7 mouse cellular contexts compared by ENCODE assay signal in the genomic region with DNA sequence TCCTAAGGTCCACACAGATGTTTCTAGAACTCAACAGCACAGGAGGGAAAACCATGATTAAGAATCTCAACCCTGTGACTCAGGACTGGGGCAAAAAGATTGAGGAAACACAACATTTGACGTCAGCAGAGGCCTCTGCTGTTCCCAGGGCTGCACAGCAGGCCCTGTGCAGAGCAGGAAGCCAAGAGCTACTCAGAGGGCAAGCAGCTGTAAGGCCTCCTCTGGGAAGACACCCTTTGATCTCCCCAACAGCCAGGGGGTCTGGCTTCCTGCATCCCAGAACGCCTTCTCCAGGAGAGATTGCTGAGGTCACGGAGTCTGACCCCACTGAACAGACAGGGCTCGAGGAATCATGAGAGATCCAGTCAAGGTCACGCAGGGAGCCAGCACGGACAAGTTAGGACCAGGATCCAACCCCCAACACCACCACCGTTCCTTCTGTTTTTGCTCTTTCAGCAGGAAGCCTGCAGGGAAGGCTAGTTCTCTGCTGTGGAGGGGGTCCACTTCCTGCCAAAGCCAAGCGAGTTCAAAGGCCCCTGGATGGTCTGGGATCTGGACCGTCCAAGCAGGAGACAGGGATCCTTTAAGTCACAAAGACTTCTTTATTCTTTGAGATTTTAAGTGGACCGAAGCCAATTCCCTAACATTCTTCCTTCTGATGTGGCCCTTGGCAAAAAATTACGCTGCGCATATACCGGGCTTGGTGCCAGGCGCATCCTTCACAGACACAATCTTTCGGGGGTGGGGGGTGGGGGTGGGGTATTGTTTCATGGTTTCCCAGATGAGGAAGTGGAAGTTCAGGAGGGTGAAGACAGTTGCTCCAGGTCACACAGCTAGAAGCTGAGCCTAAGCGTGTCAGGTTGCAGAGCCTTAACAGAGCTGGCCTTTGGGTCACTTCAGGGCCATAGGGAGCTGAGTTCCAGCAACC. TPM values are rescaled to one million over a fixed set of nuclear protein-coding genes. Genes with fewer than 3 reads are reported as not detected.
A peak's percentile ranks its signal among the peaks of the same experiment; 100 is the strongest.
DNase-seq lines count a peak whose midpoint lies in the region; ATAC-seq and TF ChIP-seq lines count a peak whose summit lies in the region.

No protein-coding gene starts in this region.

- H3K27ac ChIP-seq in intestine, embryonic 14.5 days (ENCODE audit: low read depth) = peak overlapping the region; percentile 79
- H3K27ac ChIP-seq in liver, embryonic 14.5 days = no peak overlapping the region
- peak overlapping the region; percentile 53 for H3K27ac ChIP-seq in neural tube, embryonic 13.5 days (replicated peaks)

- DNase-seq in MN1 (ENCODE audit: low spot score) = peak; percentile 77
- DNase-seq in brain, adult 2 months (ENCODE audit: low read depth, low spot score) = peak; percentile 35
- peak; percentile 38 for DNase-seq in gastrocnemius, postnatal 25 days
- DNase-seq in intestine, embryonic 14.5 days (ENCODE audit: low spot score) = peak; percentile 74
- DNase-seq in liver, embryonic 14.5 days (ENCODE audit: low read depth in 3 of 3, low spot score in 3 of 3) = no peak
- DNase-seq in urinary bladder, adult 2 months (ENCODE audit: low spot score) = no peak

- peaks cover 36% of the 10 kb centered on the region for H3K4me1 ChIP-seq in intestine, embryonic 14.5 days (replicated peaks; ENCODE audit: control insufficient read depth, insufficient read depth, low read length)
- H3K4me1 ChIP-seq in liver, embryonic 14.5 days (replicated peaks; ENCODE audit: control insufficient read depth in 2 of 2, insufficient read depth in 2 of 2, low read length in 1 of 2) = peaks cover 0 to 22% of the 10 kb centered on the region in 2 experiments; a peak in 2 of 4 replicates
- H3K4me1 ChIP-seq in neural tube, embryonic 13.5 days (replicated peaks) = peaks cover 37% of the 10 kb centered on the region

- H3K36me3 ChIP-seq in intestine, embryonic 14.5 days (ENCODE audit: control insufficient read depth, insufficient read depth, low read length) = no peaks in the 10 kb centered on the region
- H3K36me3 ChIP-seq in liver, embryonic 14.5 days (replicated peaks; ENCODE audit: control insufficient read depth, insufficient read depth, low read depth) = no peaks in the 10 kb centered on the region
- H3K36me3 ChIP-seq in neural tube, embryonic 13.5 days = no peaks in the 10 kb centered on the region

- no peak overlapping the region for H3K9ac ChIP-seq in intestine, embryonic 14.5 days (ENCODE audit: low read length)
- H3K9ac ChIP-seq in liver, embryonic 14.5 days (replicated peaks) = no peak overlapping the region
- H3K9ac ChIP-seq in neural tube, embryonic 13.5 days = no peak overlapping the region

- TF ChIP-seq EP300 in liver, embryonic 14.5 days (IDR thresholded peaks at IDR 0.05; ENCODE audit: low read depth) = no peak

- ATAC-seq in intestine, embryonic 14.5 days (replicated peaks; ENCODE audit: low FRiP score, low TSS enrichment, low read depth) = peak; percentile 65
- ATAC-seq in liver, embryonic 14.5 days (ENCODE audit: insufficient read depth) = peak; percentile 57
- ATAC-seq in neural tube, embryonic 13.5 days (ENCODE audit: low read depth) = peak; percentile 69

- H3K27me3 ChIP-seq in intestine, embryonic 14.5 days (replicated peaks; ENCODE audit: control insufficient read depth, insufficient read depth, low read length) = no peaks in the 10 kb centered on the region
- no peaks in the 10 kb centered on the region for H3K27me3 ChIP-seq in liver, embryonic 14.5 days (ENCODE audit: control insufficient read depth, insufficient read depth, low read length)
- no peaks in the 10 kb centered on the region for H3K27me3 ChIP-seq in neural tube, embryonic 13.5 days

- H3K4me3 ChIP-seq in intestine, embryonic 14.5 days (ENCODE audit: low read depth, low read length) = no peak overlapping the region
- no peak overlapping the region for H3K4me3 ChIP-seq in liver, embryonic 14.5 days (ENCODE audit: insufficient read depth in 1 of 2, low read depth in 2 of 2, low read length in 2 of 2)
- no peak overlapping the region for H3K4me3 ChIP-seq in neural tube, embryonic 13.5 days

- no peaks in the 10 kb centered on the region for H3K9me3 ChIP-seq in intestine, embryonic 14.5 days (ENCODE audit: control insufficient read depth, low read length)
- H3K9me3 ChIP-seq in liver, embryonic 14.5 days (ENCODE audit: control insufficient read depth, low read length) = no peaks in the 10 kb centered on the region
- no peaks in the 10 kb centered on the region for H3K9me3 ChIP-seq in neural tube, embryonic 13.5 days

- H3K4me2 ChIP-seq in intestine, embryonic 14.5 days (ENCODE audit: low read length) = no peak overlapping the region
- H3K4me2 ChIP-seq in liver, embryonic 14.5 days (ENCODE audit: low read depth) = no peak overlapping the region
- no peak overlapping the region for H3K4me2 ChIP-seq in neural tube, embryonic 13.5 days

- WGBS in intestine, embryonic 14.5 days = 31% methylated on average over 16 of the region's 16 CpGs
- WGBS in liver, embryonic 14.5 days (ENCODE audit: insufficient replicate concordance) = 46% methylated on average over 16 of the region's 16 CpGs
- WGBS in neural tube, embryonic 13.5 days = 53% methylated on average over 16 of the region's 16 CpGs

- TF ChIP-seq CTCF in liver, embryonic 14.5 days (IDR thresholded peaks at IDR 0.05; ENCODE audit: low read depth) = no peak

RNA-seq across cellular contexts. Expression of a gene that starts 34.2 kb away (rescaled TPM):
- total RNA-seq in gastrocnemius, postnatal 25 days (2021) = 10 to 100 TPM in 1 of 2 experiments, 1 to 10 TPM in 1; 9.9 to 10.5 TPM
- polyA plus RNA-seq in intestine, embryonic 14.5 days (2014; fragmentation: Nextera tagmentation; extraction: Ambion mirVana) = 30.5 and 31.3 TPM in 2 replicates
- 7.6 and 8.2 TPM in 2 replicates for polyA plus RNA-seq in liver, embryonic 14.5 days (2012; rRNA removed)
- 6.2 and 7.4 TPM in 2 replicates for polyA plus RNA-seq in liver, embryonic 14.5 days (2014; fragmentation: Nextera tagmentation; extraction: Ambion mirVana)
- 37.5 and 43.1 TPM in 2 replicates for polyA plus RNA-seq in neural tube, embryonic 13.5 days (2015; fragmentation: Nextera tagmentation; extraction: Ambion mirVana)
- polyA plus RNA-seq in urinary bladder, adult 2 months (2012; rRNA removed) = 14.0 and 24.4 TPM in 2 replicates

RNA-seq across cellular contexts. Expression of a gene that starts 43.3 kb away (rescaled TPM):
- total RNA-seq in gastrocnemius, postnatal 25 days (2021) = under 1 TPM; 0.59 to 0.88 TPM
- 6.5 and 6.6 TPM in 2 replicates for polyA plus RNA-seq in intestine, embryonic 14.5 days (2014; fragmentation: Nextera tagmentation; extraction: Ambion mirVana)
- 0.25 TPM in 2 replicates for polyA plus RNA-seq in liver, embryonic 14.5 days (2012; rRNA removed)
- 0.24 and 0.30 TPM in 2 replicates for polyA plus RNA-seq in liver, embryonic 14.5 days (2014; fragmentation: Nextera tagmentation; extraction: Ambion mirVana)
- polyA plus RNA-seq in neural tube, embryonic 13.5 days (2015; fragmentation: Nextera tagmentation; extraction: Ambion mirVana) = 21.4 and 23.4 TPM in 2 replicates
- 23.4 and 30.0 TPM in 2 replicates for polyA plus RNA-seq in urinary bladder, adult 2 months (2012; rRNA removed)

Comparison
In these comparisons a context has a peak if more than half of its experiments do, and no peak if none do; other contexts are left out.
1. DNase-seq: peak in MN1 (single experiment), brain, adult 2 months (single experiment), gastrocnemius, postnatal 25 days (single experiment) and intestine, embryonic 14.5 days (single experiment); none in liver, embryonic 14.5 days (0 of 3) and urinary bladder, adult 2 months (single experiment).
2. Peak in every context shown above with its lines, with median percentiles within 50 percentile points of each other: ATAC-seq.